Mouse (Mus musculus) layer of hippocampus, adult 2 months (tissue): ENCODE results near the gene Kif3c. TPM values are rescaled to one million over a fixed set of nuclear protein-coding genes. Genes with fewer than 3 reads are reported as not detected.

Source experiments
- DNase-seq, 2 experiments: peaks; one replicate each; pipeline ENCODE4 v3.0.0; 2022; ENCODE audit warnings: low spot score in 2 of 2
- H3K27ac ChIP-seq: fragments of 200-600 bp; 2 replicates; pipeline ENCODE4 v1.8.1; 2022
- H3K4me3 ChIP-seq: fragments of 200-600 bp; 2 replicates; pipeline ENCODE4 v1.8.1; 2022; ENCODE audit warnings: mild to moderate bottlenecking
- CTCF ChIP-seq: fragments of 200-600 bp; conservative IDR thresholded peaks from 2 replicates; pipeline ENCODE4 v1.8.1; 2022; ENCODE audit warnings: antibody characterized with exemption, mild to moderate bottlenecking, moderate library complexity
- total RNA-seq, 2 experiments: library from RNA; stranded (reverse); gene quantifications; 2 replicates each; pipeline ENCODE4 v1.2.3; 2021

Gene Kif3c
- total RNA-seq, 2 experiments from 2014 or later = 167 to 169 TPM

- TF ChIP-seq CTCF = peak; percentile 43
- no peak for DNase-seq
Observed at GRCm38 (mm10) chr12:3430985-3431384, 66.1 kb downstream of the Kif3c start.

GRCm38 (mm10) chr12:3433736-3434135 lies 68.8 kb downstream of the Kif3c start:
- H3K27ac ChIP-seq = no peak overlapping the region
- TF ChIP-seq CTCF = no peak
- no peak for DNase-seq

More at GRCm38 (mm10) chr12:3430985-3431384, 66.1 kb downstream of the Kif3c start:
- Histone ChIP-seq H3K27ac (no peak overlapping the region), H3K4me3 (no peak overlapping the region)

GRCm38 (mm10) chr12:3436446-3436845 lies 71.5 kb downstream of the Kif3c start:
- H3K27ac ChIP-seq = no peak overlapping the region
- TF ChIP-seq CTCF = no peak
- no peak for DNase-seq
- no peak overlapping the region for H3K4me3 ChIP-seq

More at GRCm38 (mm10) chr12:3433736-3434135, 68.8 kb downstream of the Kif3c start:
- no peak overlapping the region for H3K4me3 ChIP-seq

GRCm38 (mm10) chr12:3437815-3438214 lies 72.9 kb downstream of the Kif3c start:
- TF ChIP-seq CTCF = peak; percentile 76
- no peak overlapping the region for H3K4me3 ChIP-seq
- no peak for DNase-seq
- H3K27ac ChIP-seq = no peak overlapping the region

GRCm38 (mm10) chr12:3440916-3441315 lies 76.0 kb downstream of the Kif3c start:
- Histone ChIP-seq H3K27ac (no peak overlapping the region), H3K4me3 (no peak overlapping the region)
- no peak for DNase-seq
- no peak for TF ChIP-seq CTCF

GRCm38 (mm10) chr12:3441361-3441760 lies 76.4 kb downstream of the Kif3c start:
- Histone ChIP-seq H3K27ac (no peak overlapping the region), H3K4me3 (no peak overlapping the region)
- DNase-seq = no peak
- no peak for TF ChIP-seq CTCF

- DNase-seq = no peak
- Histone ChIP-seq H3K4me3 (no peak overlapping the region), H3K27ac (no peak overlapping the region)
- no peak for TF ChIP-seq CTCF
Observed at GRCm38 (mm10) chr12:3453554-3453953, 88.6 kb downstream of the Kif3c start.

Other genes starting within 250 kb of the Kif3c start
- 100 to 1,000 TPM; 151 to 158 TPM for gene Rab10, start 55.2 kb upstream of the Kif3c start, total RNA-seq
- 10 to 100 TPM; 32.6 to 34.3 TPM for gene Asxl2, start 61.7 kb downstream of the Kif3c start, total RNA-seq
- 100 to 1,000 TPM; 127 to 129 TPM for gene Dtnb, start 207.2 kb downstream of the Kif3c start, total RNA-seq